Mouse (Mus musculus) forebrain, embryonic 12.5 days (tissue): ENCODE results near the gene Eea1. TPM values are rescaled to one million over a fixed set of nuclear protein-coding genes. Genes with fewer than 3 reads are reported as not detected.

Experiments
- ATAC-seq: fragments of 200-750 bp; cut with Nextera tagmentation; 2 replicates; pipeline ENCODE4 v1.8.0; 2017; ENCODE audit warnings: moderate TSS enrichment; ENCODE audit not compliant: low FRiP score
- H3K27ac ChIP-seq: fragments of 300-500 bp; sonication (generic); 2 replicates; pipeline ENCODE4 v1.5.1; 2016; ENCODE audit warnings: mild to moderate bottlenecking
- H3K27me3 ChIP-seq: fragments of 300-500 bp; sonication (generic); 2 replicates; pipeline ENCODE4 v1.6.1; 2016; ENCODE audit warnings: mild to moderate bottlenecking
- H3K36me3 ChIP-seq: fragments of 300-500 bp; sonication (generic); replicated peaks from 2 replicates; pipeline ENCODE4 v1.6.1; 2016; ENCODE audit warnings: mild to moderate bottlenecking
- H3K4me1 ChIP-seq: fragments of 300-500 bp; sonication (generic); 2 replicates; pipeline ENCODE4 v1.6.1; 2016
- H3K4me2 ChIP-seq: fragments of 300-500 bp; sonication (generic); 2 replicates; pipeline ENCODE4 v1.6.1; 2016; ENCODE audit warnings: mild to moderate bottlenecking, moderate library complexity
- H3K4me3 ChIP-seq: fragments of 300-500 bp; sonication (generic); replicated peaks from 2 replicates; pipeline ENCODE4 v1.5.1; 2016; ENCODE audit warnings: mild to moderate bottlenecking
- H3K9ac ChIP-seq: fragments of 300-500 bp; sonication (generic); 2 replicates; pipeline ENCODE4 v1.6.1; 2016; ENCODE audit warnings: mild to moderate bottlenecking
- H3K9me3 ChIP-seq: fragments of 300-500 bp; sonication (generic); 2 replicates; pipeline ENCODE4 v1.6.1; 2016
- WGBS: fragments of 180-500 bp; shearing (Covaris S2); methylation state at CpG from one replicate; pipeline ENCODE4 v1.1.7; 2016; 5-methylcytosine and 5-hydroxymethylcytosine counted together
- polyA plus RNA-seq: library from polyadenylated mRNA; unstranded; fragments of >200 nt; fragmentation: Nextera tagmentation; extraction: Ambion mirVana; gene quantifications from 2 replicates; pipeline ENCODE4 v1.2.1, GENCODE M21; 2016

Gene Eea1
- polyA plus RNA-seq = 15.7 and 16.5 TPM in 2 replicates

DNA sequence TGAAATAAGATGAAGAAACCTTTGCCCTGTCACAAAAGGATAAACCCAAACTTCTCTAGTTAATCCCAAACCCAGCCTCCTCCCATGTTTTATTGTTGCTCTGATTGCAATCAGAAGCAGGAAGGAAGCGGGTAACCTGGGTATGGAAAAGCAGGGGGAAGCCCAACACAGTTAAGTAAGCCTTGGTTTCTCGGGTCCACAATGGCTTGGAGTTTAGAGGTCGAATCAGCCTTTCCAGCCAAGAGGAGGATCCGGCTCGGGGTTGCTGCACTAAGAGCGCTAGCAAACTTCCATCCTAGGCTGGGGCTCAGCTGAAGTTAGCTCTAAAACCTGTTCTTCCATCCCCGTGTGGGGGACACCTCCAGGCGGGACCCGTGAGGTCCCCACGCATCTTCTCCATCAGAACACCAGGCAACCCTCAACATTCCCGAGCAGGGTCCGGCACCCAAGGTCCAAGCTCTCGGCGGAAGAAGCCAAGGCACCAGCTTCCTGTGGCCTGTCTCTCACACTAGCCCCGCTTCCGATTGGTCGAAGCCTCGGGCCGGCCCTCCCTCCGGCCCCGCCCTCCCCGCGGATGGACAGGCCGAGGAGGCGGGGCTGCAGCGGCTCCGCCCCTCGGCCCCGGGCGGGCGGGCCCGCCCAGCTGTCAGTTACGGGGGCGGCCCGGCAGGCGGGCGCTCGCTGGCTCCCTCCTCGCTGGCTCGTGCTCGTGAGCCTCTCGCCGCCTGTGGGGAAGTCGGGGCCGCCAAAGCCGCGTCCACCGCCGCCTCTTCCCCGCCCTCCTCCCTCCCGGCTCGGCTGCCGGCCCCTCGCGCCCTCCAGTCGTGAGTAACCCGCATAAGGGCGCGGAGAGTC lies at the start of gene Eea1:
Eea1 (plus strand) TSS at position 605 of the 855 bp plus-strand sequence.
- peak; percentile 99 for ATAC-seq
- Histone ChIP-seq H3K4me1 (peaks cover 18% of the 10 kb centered on the region), H3K9me3 (no peaks in the 10 kb centered on the region), H3K27me3 (no peaks in the 10 kb centered on the region), H3K9ac (peak within 1 kb of the TSS; percentile 77), H3K36me3 (no peaks in the 10 kb centered on the region), H3K27ac (peak within 1 kb of the TSS; percentile 84), H3K4me3 (peak within 1 kb of the TSS; percentile 83), H3K4me2 (peak within 1 kb of the TSS; percentile 89)
- WGBS = under 1% methylated on average over 42 of the region's 59 CpGs

GRCm38 (mm10) chr10:95891214-95891960 lies 49.1 kb upstream of the Eea1 start:
- H3K4me2 ChIP-seq = no peak overlapping the region
- no peak for ATAC-seq
- H3K4me1 ChIP-seq = peaks cover 8% of the 10 kb centered on the region; the same call in 1 of the 2 replicates
- no peaks in the 10 kb centered on the region for H3K36me3 ChIP-seq
- no peak overlapping the region for H3K27ac ChIP-seq
- WGBS = 78% methylated on average over 7 of the region's 7 CpGs
- 0 out of 2 replicates have a peak, but pooled peaks cover 3% of the 10 kb centered on the region for H3K27me3 ChIP-seq
- no peaks in the 10 kb centered on the region for H3K9me3 ChIP-seq
- no peak overlapping the region for H3K4me3 ChIP-seq
- no peak overlapping the region for H3K9ac ChIP-seq

DNA sequence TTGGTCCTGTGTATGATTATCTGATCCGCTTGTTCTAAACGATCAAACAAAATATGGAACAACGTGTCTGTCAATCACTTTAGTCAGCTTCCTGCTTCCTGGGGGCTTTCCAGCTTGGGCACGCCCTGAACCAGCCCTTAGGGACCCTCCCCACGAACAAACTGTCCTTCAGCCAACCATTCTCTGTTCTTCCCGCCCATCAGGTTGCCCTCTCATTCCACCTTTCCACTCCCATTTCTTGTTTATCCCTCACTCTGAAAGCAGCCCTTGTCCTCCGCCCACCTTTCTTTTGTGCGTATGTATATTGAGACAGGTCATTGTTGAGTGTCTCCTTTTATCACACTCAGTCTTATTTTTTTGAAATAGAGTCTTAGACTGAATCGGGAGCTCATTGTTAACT lies 48.3 kb upstream of the Eea1 start:
- H3K27me3 ChIP-seq = 0 out of 2 replicates have a peak, but pooled peaks cover 3% of the 10 kb centered on the region
- no peak for ATAC-seq
- H3K36me3 ChIP-seq = no peaks in the 10 kb centered on the region
- 83% methylated on average over 9 of the region's 9 CpGs for WGBS
- H3K27ac ChIP-seq = no peak overlapping the region
- no peak overlapping the region for H3K4me2 ChIP-seq
- no peak overlapping the region for H3K4me3 ChIP-seq
- H3K9ac ChIP-seq = no peak overlapping the region
- no peaks in the 10 kb centered on the region for H3K9me3 ChIP-seq
- peaks cover 8% of the 10 kb centered on the region; the same call in 1 of the 2 replicates for H3K4me1 ChIP-seq

GRCm38 (mm10) chr10:95893291-95893932 lies 47.0 kb upstream of the Eea1 start:
- Histone ChIP-seq H3K9ac (no peak overlapping the region), H3K27me3 (0 out of 2 replicates have a peak, but pooled peaks cover 3% of the 10 kb centered on the region), H3K9me3 (no peaks in the 10 kb centered on the region), H3K4me2 (no peak overlapping the region), H3K27ac (no peak overlapping the region), H3K4me3 (no peak overlapping the region), H3K36me3 (no peaks in the 10 kb centered on the region), H3K4me1 (peaks cover 8% of the 10 kb centered on the region; the same call in 1 of the 2 replicates)
- no peak for ATAC-seq
- WGBS = 89% methylated on average over 14 of the region's 14 CpGs

GRCm38 (mm10) chr10:95894036-95894855 lies 46.2 kb upstream of the Eea1 start:
- Histone ChIP-seq H3K4me1 (peaks cover 8% of the 10 kb centered on the region; the same call in 1 of the 2 replicates), H3K4me3 (peak overlapping the region; percentile 25), H3K9me3 (no peaks in the 10 kb centered on the region), H3K4me2 (peak overlapping the region; percentile 43), H3K9ac (no peak overlapping the region), H3K36me3 (no peaks in the 10 kb centered on the region), H3K27me3 (0 out of 2 replicates have a peak, but pooled peaks cover 3% of the 10 kb centered on the region), H3K27ac (no peak overlapping the region)
- 0 out of 2 replicates have a peak, but pooled peaks have one; percentile 30 for ATAC-seq
- WGBS = 45% methylated on average over 17 of the region's 17 CpGs

GRCm38 (mm10) chr10:95894856-95895386 lies 45.5 kb upstream of the Eea1 start:
- WGBS = 46% methylated on average over 10 of the region's 10 CpGs
- H3K4me2 ChIP-seq = peak overlapping the region; percentile 43
- peak overlapping the region; percentile 25 for H3K4me3 ChIP-seq
- no peaks in the 10 kb centered on the region for H3K36me3 ChIP-seq
- 0 out of 2 replicates have a peak, but pooled peaks cover 3% of the 10 kb centered on the region for H3K27me3 ChIP-seq
- H3K4me1 ChIP-seq = peaks cover 8% of the 10 kb centered on the region; the same call in 1 of the 2 replicates
- no peak overlapping the region for H3K27ac ChIP-seq
- H3K9me3 ChIP-seq = no peaks in the 10 kb centered on the region
- no peak overlapping the region for H3K9ac ChIP-seq
- ATAC-seq = peak; percentile 86

GRCm38 (mm10) chr10:95898471-95899154 lies 41.8 kb upstream of the Eea1 start:
- H3K4me2 ChIP-seq = no peak overlapping the region
- 0 out of 2 replicates have a peak, but pooled peaks have one; percentile 34 for ATAC-seq
- no peaks in the 10 kb centered on the region for H3K9me3 ChIP-seq
- no peaks in the 10 kb centered on the region for H3K27me3 ChIP-seq
- peaks cover 8% of the 10 kb centered on the region; the same call in 1 of the 2 replicates for H3K4me1 ChIP-seq
- 68% methylated on average over 5 of the region's 5 CpGs for WGBS
- no peaks in the 10 kb centered on the region for H3K36me3 ChIP-seq
- no peak overlapping the region for H3K9ac ChIP-seq
- H3K4me3 ChIP-seq = no peak overlapping the region
- H3K27ac ChIP-seq = no peak overlapping the region

- Histone ChIP-seq H3K27ac (no peak overlapping the region), H3K9ac (no peak overlapping the region), H3K9me3 (no peaks in the 10 kb centered on the region), H3K4me1 (no peaks in the 10 kb centered on the region), H3K27me3 (no peaks in the 10 kb centered on the region), H3K36me3 (no peaks in the 10 kb centered on the region), H3K4me3 (no peak overlapping the region), H3K4me2 (no peak overlapping the region)
- no peak for ATAC-seq
- WGBS = 85% methylated on average over 6 of the region's 6 CpGs
These were observed 35.8 kb upstream of the Eea1 start for GRCm38 (mm10) chr10:95904668-95905067.

DNA sequence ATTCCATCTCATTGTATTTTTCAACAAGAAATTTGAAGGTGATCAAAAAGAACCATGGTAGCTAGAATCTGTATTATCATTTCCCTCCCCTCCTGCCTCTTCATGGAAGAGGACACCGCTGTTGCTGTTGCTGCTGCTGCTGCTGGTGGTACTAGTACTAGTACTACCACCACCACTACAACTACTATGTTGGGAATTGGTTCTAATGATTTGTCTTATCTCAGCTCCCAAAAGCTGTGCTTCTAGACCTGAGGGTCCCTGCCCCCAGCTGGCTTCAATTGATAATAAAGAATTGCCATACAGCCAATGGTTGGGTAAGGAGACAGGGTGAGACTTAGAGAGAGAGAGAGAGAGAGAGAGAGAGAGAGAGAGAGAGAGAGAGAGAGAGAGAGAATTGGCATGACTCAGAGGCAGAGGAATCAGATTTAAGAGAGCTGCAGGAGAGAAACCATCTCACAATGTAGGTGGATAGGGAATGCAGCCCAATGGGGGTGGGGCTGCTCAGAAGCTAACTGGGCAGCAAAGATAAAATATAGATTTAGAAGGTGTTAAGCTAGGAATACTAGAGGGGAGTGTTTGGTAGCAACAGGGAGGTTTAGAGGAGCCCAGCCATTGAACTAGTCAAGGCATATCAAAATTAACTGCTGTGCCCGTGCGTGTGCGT lies 31.1 kb upstream of the Eea1 start:
- Histone ChIP-seq H3K4me3 (no peak overlapping the region), H3K36me3 (no peaks in the 10 kb centered on the region), H3K4me1 (no peaks in the 10 kb centered on the region), H3K27me3 (no peaks in the 10 kb centered on the region), H3K9ac (no peak overlapping the region), H3K4me2 (no peak overlapping the region), H3K27ac (no peak overlapping the region), H3K9me3 (no peaks in the 10 kb centered on the region)
- no peak for ATAC-seq
- WGBS = 94% methylated on average over 4 of the region's 4 CpGs

DNA sequence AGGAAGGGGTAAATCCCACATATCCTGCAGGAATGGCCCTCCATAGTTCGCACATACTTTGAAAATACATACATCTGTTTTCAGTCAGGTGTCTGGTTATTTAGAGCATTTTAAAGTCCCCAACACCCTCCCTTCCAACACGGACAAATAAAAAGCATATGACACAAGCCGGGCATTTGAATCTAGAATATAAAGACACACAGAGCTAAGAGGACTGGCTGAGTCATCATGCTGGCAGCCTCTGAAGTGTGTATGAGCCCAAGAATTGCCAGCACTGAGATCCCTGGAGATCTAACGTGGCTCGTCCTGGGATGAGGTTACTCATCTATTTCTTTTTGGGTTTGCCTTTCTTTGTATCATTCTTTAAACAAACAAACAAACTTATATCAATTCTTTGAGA lies 29.4 kb upstream of the Eea1 start:
- H3K27ac ChIP-seq = no peak overlapping the region
- no peaks in the 10 kb centered on the region for H3K9me3 ChIP-seq
- no peaks in the 10 kb centered on the region for H3K36me3 ChIP-seq
- ATAC-seq = no peak
- H3K4me2 ChIP-seq = no peak overlapping the region
- WGBS = 89% methylated on average over 5 of the region's 5 CpGs
- H3K4me1 ChIP-seq = no peaks in the 10 kb centered on the region
- no peaks in the 10 kb centered on the region for H3K27me3 ChIP-seq
- H3K9ac ChIP-seq = no peak overlapping the region
- no peak overlapping the region for H3K4me3 ChIP-seq
